8 mouse cellular contexts compared by ENCODE assay signal in the genomic region with DNA sequence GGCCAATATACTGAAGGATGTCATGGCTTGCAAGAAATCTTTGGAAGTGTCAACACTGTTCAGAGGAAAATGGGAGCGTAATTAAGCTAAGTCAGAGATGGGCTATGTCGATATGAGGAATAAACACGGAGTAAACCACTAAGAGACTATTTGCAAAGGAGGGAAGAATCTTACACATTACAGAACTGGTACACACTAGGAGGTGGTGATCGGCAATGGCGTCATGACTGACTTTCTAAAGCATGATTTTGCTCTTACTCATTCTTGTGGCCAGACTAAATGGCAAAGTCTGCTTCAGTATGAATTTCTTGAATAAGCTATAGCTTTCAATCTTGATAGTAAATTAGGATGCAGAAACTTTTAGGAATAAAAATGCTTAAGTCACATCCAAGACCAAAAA. TPM values are rescaled to one million over a fixed set of nuclear protein-coding genes. Genes with fewer than 3 reads are reported as not detected.
DNase-seq lines count a peak whose midpoint lies in the region; TF ChIP-seq lines count a peak whose summit lies in the region.
"Had no signal": no experiment of that assay in that cellular context is flagged by ENCODE, and none has a peak within 500 bp of the region (broad histone marks: within the 10 kb centered on the region; RNA-seq: fewer than 3 reads in every experiment).

No protein-coding gene starts in this region.

- peaks cover 6% of the 10 kb centered on the region for H3K4me1 ChIP-seq in bone marrow macrophage, adult 2 months (ENCODE audit: control insufficient read depth, insufficient read depth, low read length)

- H3K27ac ChIP-seq in layer of hippocampus, adult 2 months: no peak overlapping the region
- no peak overlapping the region for H3K27ac ChIP-seq in bone marrow macrophage, adult 2 months (ENCODE audit: insufficient read depth, low read depth, low read length)

- TF ChIP-seq CTCF in layer of hippocampus, adult 2 months (conservative IDR thresholded peaks at IDR 0.05): no peak
- no peak for TF ChIP-seq CTCF in bone marrow macrophage, adult 2 months (IDR thresholded peaks at IDR 0.05; ENCODE audit: low read depth, low read length)

- no peak for TF ChIP-seq POLR2A in bone marrow macrophage, adult 2 months (IDR thresholded peaks at IDR 0.05; ENCODE audit: borderline replicate concordance, low read depth, low read length)

- DNase-seq in layer of hippocampus, adult 2 months (ENCODE audit: low spot score in 2 of 2): no peak
- no peak for DNase-seq in layer of hippocampus, adult 8-10 months (ENCODE audit: low spot score in 2 of 2)
- peak; percentile 29 for DNase-seq in induced T-regulatory cell, adult 2 months (ENCODE audit: low read depth)
- DNase-seq in naive thymus-derived CD4-positive, alpha-beta T cell, adult 2 months (ENCODE audit: low read depth): peak; percentile 10
- DNase-seq in layer of hippocampus, adult 9-10 months (ENCODE audit: low spot score): no peak
- no peak for DNase-seq in layer of hippocampus, postnatal 10 days (ENCODE audit: low spot score in 2 of 2)
- DNase-seq: adrenal gland, postnatal 25 days had no signal

- H3K4me3 ChIP-seq in layer of hippocampus, adult 2 months: peak overlapping the region; percentile 91; the same call in 1 of the 2 replicates
- peak overlapping the region; percentile 16 for H3K4me3 ChIP-seq in bone marrow macrophage, adult 2 months (ENCODE audit: insufficient read depth, low read length)

RNA-seq across cellular contexts. Expression of gene Dus4l, which starts 1.0 kb away (rescaled TPM):
- total RNA-seq in layer of hippocampus, adult 2 months (2021): 10 to 100 TPM; 12.6 to 13.2 TPM
- total RNA-seq in layer of hippocampus, adult 8-10 months (2022): 10 to 100 TPM; 10.4 to 14.0 (median 11.0) TPM
- 1.3 and 2.7 TPM in 2 replicates for polyA plus RNA-seq in bone marrow macrophage, adult 2 months (2012; ENCODE audit: insufficient read depth, insufficient read length, missing spikeins)
- 10 to 100 TPM in 1 of 2 experiments, 1 to 10 TPM in 1; 8.4 to 10.0 TPM for total RNA-seq in layer of hippocampus, postnatal 10 days (2021)

RNA-seq across cellular contexts. Expression of gene Cog5, which starts 1.1 kb away (rescaled TPM):
- total RNA-seq in layer of hippocampus, adult 2 months (2021): 10 to 100 TPM; 59.6 to 63.8 TPM
- 10 to 100 TPM; 57.4 to 68.6 (median 67.5) TPM for total RNA-seq in layer of hippocampus, adult 8-10 months (2022)
- polyA plus RNA-seq in bone marrow macrophage, adult 2 months (2012; ENCODE audit: insufficient read depth, insufficient read length, missing spikeins): 28.1 and 36.5 TPM in 2 replicates
- 10 to 100 TPM; 64.4 to 64.6 TPM for total RNA-seq in layer of hippocampus, postnatal 10 days (2021)

RNA-seq across cellular contexts. Expression of gene Bcap29, which starts 19.2 kb away (rescaled TPM):
- 10 to 100 TPM; 38.5 to 39.6 TPM for total RNA-seq in layer of hippocampus, adult 2 months (2021)
- total RNA-seq in layer of hippocampus, adult 8-10 months (2022): 10 to 100 TPM; 35.8 to 49.2 (median 41.2) TPM
- polyA plus RNA-seq in bone marrow macrophage, adult 2 months (2012; ENCODE audit: insufficient read depth, insufficient read length, missing spikeins): 40.5 and 40.8 TPM in 2 replicates
- total RNA-seq in layer of hippocampus, postnatal 10 days (2021): 10 to 100 TPM; 20.8 to 22.2 TPM

Comparison
In these comparisons a context has a peak if more than half of its experiments do, and no peak if none do; other contexts are left out.
1. DNase-seq: peak in induced T-regulatory cell, adult 2 months (single experiment) and naive thymus-derived CD4-positive, alpha-beta T cell, adult 2 months (single experiment); none in layer of hippocampus, adult 2 months (0 of 2), layer of hippocampus, adult 8-10 months (0 of 2), layer of hippocampus, adult 9-10 months (single experiment) and layer of hippocampus, postnatal 10 days (0 of 2).